Mouse (Mus musculus) neural tube, embryonic 14.5 days (tissue): ENCODE results near the gene Rps27l. TPM values are rescaled to one million over a fixed set of nuclear protein-coding genes. Genes with fewer than 3 reads are reported as not detected.

ENCODE experiments used
- ATAC-seq: fragments of 200-750 bp; cut with Nextera tagmentation; 2 replicates; pipeline ENCODE4 v1.8.0; 2017; ENCODE audit warnings: low read depth, mild to moderate bottlenecking, moderate TSS enrichment, moderate library complexity
- H3K27ac ChIP-seq: fragments of 300-500 bp; sonication (generic); 2 replicates; pipeline ENCODE4 v1.5.1; 2014; ENCODE audit warnings: low read depth, mild to moderate bottlenecking, control low read depth, low read length, moderate library complexity, mixed read lengths
- H3K27me3 ChIP-seq: fragments of 300-500 bp; sonication (generic); 2 replicates; pipeline ENCODE4 v1.6.1; 2014; ENCODE audit warnings: low read length; ENCODE audit not compliant: control insufficient read depth, insufficient read depth
- H3K36me3 ChIP-seq: fragments of 300-500 bp; sonication (generic); 2 replicates; pipeline ENCODE4 v1.6.1; 2014; ENCODE audit warnings: low read length, mixed read lengths; ENCODE audit not compliant: control insufficient read depth, insufficient read depth
- H3K4me1 ChIP-seq: fragments of 300-500 bp; sonication (generic); 2 replicates; pipeline ENCODE4 v1.6.1; 2014; ENCODE audit warnings: low read length; ENCODE audit not compliant: control insufficient read depth, insufficient read depth
- H3K4me2 ChIP-seq: fragments of 300-500 bp; sonication (generic); 2 replicates; pipeline ENCODE4 v1.6.1; 2014; ENCODE audit warnings: mild to moderate bottlenecking, low read depth, low read length, control low read depth
- H3K4me3 ChIP-seq: fragments of 300-500 bp; sonication (generic); 2 replicates; pipeline ENCODE4 v1.5.1; 2014; ENCODE audit warnings: low read depth, low read length, control low read depth, mixed read lengths
- H3K9ac ChIP-seq: fragments of 300-500 bp; sonication (generic); replicated peaks from 2 replicates; pipeline ENCODE4 v1.6.1; 2014; ENCODE audit warnings: low read depth, mild to moderate bottlenecking, control low read depth, low read length, mixed read lengths
- H3K9me3 ChIP-seq: fragments of 300-500 bp; sonication (generic); 2 replicates; pipeline ENCODE4 v1.6.1; 2016; ENCODE audit warnings: low read length; ENCODE audit not compliant: control insufficient read depth
- WGBS: fragments of 180-500 bp; shearing (Covaris S2); extraction: QIAGEN DNeasy Blood & Tissue Kit; methylation state at CpG from one replicate; pipeline ENCODE4 v1.1.7; 2014; 5-methylcytosine and 5-hydroxymethylcytosine counted together
- polyA plus RNA-seq: library from polyadenylated mRNA; unstranded; fragments of >200 nt; fragmentation: Nextera tagmentation; extraction: Ambion mirVana; gene quantifications from 2 replicates; pipeline ENCODE4 v1.2.1, GENCODE M21; 2014

Gene Rps27l
- polyA plus RNA-seq, 1 experiment from 2014 or later = 188 TPM

GRCm38 (mm10) chr9:66918672-66919330 lies 27.1 kb upstream of the Rps27l start:
- Histone ChIP-seq H3K9ac (peak overlapping the region; percentile 89), H3K27ac (peak overlapping the region; percentile 91), H3K4me2 (peak overlapping the region; percentile 63), H3K27me3 (no peaks in the 10 kb centered on the region), H3K36me3 (no peaks in the 10 kb centered on the region), H3K9me3 (no peaks in the 10 kb centered on the region), H3K4me3 (peak overlapping the region; percentile 89), H3K4me1 (peaks cover 5% of the 10 kb centered on the region; the same call in 1 of the 2 replicates)
- WGBS = 2% methylated on average over 27 of the region's 27 CpGs
- no peak for ATAC-seq

GRCm38 (mm10) chr9:66919382-66919971 lies 26.4 kb upstream of the Rps27l start, which contains the start of gene Rab8b:
Rab8b (minus strand) TSS chr9:66919687.
- Histone ChIP-seq H3K4me3 (peak within 1 kb of the TSS; percentile 89), H3K4me1 (peaks cover 5% of the 10 kb centered on the region; the same call in 1 of the 2 replicates), H3K27ac (peak within 1 kb of the TSS; percentile 91), H3K36me3 (no peaks in the 10 kb centered on the region), H3K4me2 (peak within 1 kb of the TSS; percentile 63), H3K27me3 (no peaks in the 10 kb centered on the region), H3K9me3 (no peaks in the 10 kb centered on the region), H3K9ac (peak within 1 kb of the TSS; percentile 89)
- WGBS = under 1% methylated on average over 44 of the region's 49 CpGs
- ATAC-seq = peak; percentile 98

DNA sequence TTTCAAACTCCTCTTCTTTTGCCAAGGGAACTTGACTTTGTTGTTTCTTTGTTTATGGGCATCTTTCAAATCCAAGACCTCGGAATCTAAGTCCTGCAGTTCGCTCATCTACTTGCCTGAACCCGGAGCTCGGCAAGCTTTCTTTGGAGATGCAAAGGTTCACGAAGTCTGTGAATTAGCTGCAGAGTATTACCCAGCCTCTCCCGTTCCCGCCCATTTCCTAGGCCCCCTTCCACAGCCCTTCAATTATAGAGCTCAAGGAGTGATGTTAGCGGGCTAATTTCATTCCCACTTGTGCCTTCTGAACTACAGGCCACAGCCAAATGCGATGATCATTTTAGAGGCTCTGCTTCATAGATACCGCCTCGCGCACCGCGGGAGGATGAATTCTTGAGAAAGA lies 25.9 kb upstream of the Rps27l start:
- H3K27ac ChIP-seq = peak overlapping the region; percentile 70; the same call in 1 of the 2 replicates
- peak overlapping the region; percentile 28; the same call in 1 of the 2 replicates for H3K9ac ChIP-seq
- 0% methylated on average over 14 of the region's 14 CpGs for WGBS
- ATAC-seq = peak; percentile 33; the same call in 1 of the 2 replicates
- H3K4me1 ChIP-seq = peaks cover 5% of the 10 kb centered on the region; the same call in 1 of the 2 replicates
- H3K4me2 ChIP-seq = peak overlapping the region; percentile 63
- no peaks in the 10 kb centered on the region for H3K36me3 ChIP-seq
- peak overlapping the region; percentile 89 for H3K4me3 ChIP-seq
- H3K27me3 ChIP-seq = no peaks in the 10 kb centered on the region
- H3K9me3 ChIP-seq = no peaks in the 10 kb centered on the region

GRCm38 (mm10) chr9:66920488-66921279 lies 25.2 kb upstream of the Rps27l start:
- no peaks in the 10 kb centered on the region for H3K27me3 ChIP-seq
- no peak overlapping the region for H3K4me3 ChIP-seq
- peaks cover 5% of the 10 kb centered on the region; the same call in 1 of the 2 replicates for H3K4me1 ChIP-seq
- H3K9me3 ChIP-seq = no peaks in the 10 kb centered on the region
- peak overlapping the region; percentile 34; the same call in 1 of the 2 replicates for H3K4me2 ChIP-seq
- no peak overlapping the region for H3K27ac ChIP-seq
- WGBS = 3% methylated on average over 6 of the region's 6 CpGs
- no peak for ATAC-seq
- no peaks in the 10 kb centered on the region for H3K36me3 ChIP-seq
- no peak overlapping the region for H3K9ac ChIP-seq

DNA sequence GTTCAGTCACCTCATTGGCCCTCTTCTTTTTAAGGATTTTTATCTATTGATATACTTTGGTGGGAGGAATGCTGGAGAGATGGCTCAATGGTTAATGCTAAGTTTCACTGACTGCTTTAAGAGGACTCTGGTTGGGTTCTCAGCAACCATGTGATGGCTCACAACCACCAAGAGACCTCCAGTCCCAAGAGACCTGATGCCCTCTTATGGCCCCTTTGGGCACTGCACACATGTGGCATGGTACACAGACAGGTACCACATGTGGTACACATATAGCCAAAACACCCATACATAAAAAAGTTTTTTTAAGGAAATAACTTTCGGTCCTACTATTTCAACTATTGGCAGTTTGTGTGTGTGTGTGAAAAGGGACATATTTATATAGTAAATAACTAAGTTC lies 23.8 kb upstream of the Rps27l start:
- no peak overlapping the region for H3K4me3 ChIP-seq
- H3K9me3 ChIP-seq = no peaks in the 10 kb centered on the region
- WGBS = 97% methylated on average over 1 of the region's 1 CpGs
- no peak overlapping the region for H3K4me2 ChIP-seq
- no peak for ATAC-seq
- H3K9ac ChIP-seq = no peak overlapping the region
- no peak overlapping the region for H3K27ac ChIP-seq
- no peaks in the 10 kb centered on the region for H3K36me3 ChIP-seq
- H3K27me3 ChIP-seq = no peaks in the 10 kb centered on the region
- H3K4me1 ChIP-seq = peaks cover 5% of the 10 kb centered on the region; the same call in 1 of the 2 replicates

DNA sequence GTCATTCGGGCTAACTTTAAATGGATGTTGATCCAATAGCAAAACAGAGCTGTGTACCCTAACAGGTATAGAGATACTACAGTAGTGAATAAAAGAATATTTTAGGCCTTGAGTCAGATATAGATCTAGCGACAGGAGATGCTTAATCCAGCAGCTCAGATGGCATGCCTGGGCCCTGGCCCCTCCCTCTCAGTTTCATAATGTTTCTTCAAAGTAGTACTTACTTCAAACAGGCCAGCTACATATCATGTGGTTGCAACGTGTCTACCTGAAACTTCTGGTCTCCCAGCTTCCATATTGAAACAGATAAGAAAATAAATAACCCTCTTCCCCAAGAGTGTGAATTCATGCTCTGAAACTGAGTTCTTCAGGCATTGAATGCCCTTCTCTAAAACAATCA lies 20.0 kb upstream of the Rps27l start:
- Histone ChIP-seq H3K27me3 (no peaks in the 10 kb centered on the region), H3K9me3 (no peaks in the 10 kb centered on the region), H3K4me2 (no peak overlapping the region), H3K4me3 (no peak overlapping the region), H3K27ac (no peak overlapping the region), H3K36me3 (no peaks in the 10 kb centered on the region), H3K4me1 (no peaks in the 10 kb centered on the region), H3K9ac (no peak overlapping the region)
- no peak for ATAC-seq
- whole genome bisulfite sequencing = 81% methylated on average over 3 of the region's 3 CpGs

GRCm38 (mm10) chr9:66927696-66928402 lies 18.0 kb upstream of the Rps27l start:
- ATAC-seq = no peak
- WGBS = 54% methylated on average over 8 of the region's 8 CpGs

DNA sequence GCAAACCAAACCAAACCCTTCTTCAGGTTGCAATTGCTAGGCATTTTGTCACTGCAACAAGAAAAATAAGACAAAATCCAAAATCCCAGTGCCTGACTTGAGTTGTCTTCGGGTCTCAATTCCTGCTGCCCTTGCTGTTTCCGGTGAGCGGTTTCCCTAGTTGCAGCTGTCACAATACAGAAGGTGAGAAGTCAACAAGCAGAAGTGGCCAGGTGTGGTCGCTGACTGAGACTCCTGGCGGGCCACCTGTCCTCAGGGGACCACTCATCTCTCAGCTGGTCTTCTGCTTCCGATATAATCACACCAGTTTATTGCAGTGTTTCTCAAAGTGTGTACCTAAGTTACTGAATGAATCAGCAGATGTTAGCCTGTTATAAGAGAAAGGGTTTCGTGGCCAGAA lies 15.5 kb upstream of the Rps27l start:
- no peak overlapping the region for H3K4me3 ChIP-seq
- peaks cover 6% of the 10 kb centered on the region; the same call in 1 of the 2 replicates for H3K4me1 ChIP-seq
- no peak overlapping the region for H3K27ac ChIP-seq
- no peak for ATAC-seq
- 67% methylated on average over 7 of the region's 7 CpGs for WGBS
- H3K27me3 ChIP-seq = no peaks in the 10 kb centered on the region
- no peak overlapping the region for H3K4me2 ChIP-seq
- no peaks in the 10 kb centered on the region for H3K36me3 ChIP-seq
- no peaks in the 10 kb centered on the region for H3K9me3 ChIP-seq
- H3K9ac ChIP-seq = no peak overlapping the region

More at GRCm38 (mm10) chr9:66927696-66928402, 18.0 kb upstream of the Rps27l start:
- H3K4me2 ChIP-seq = no peak overlapping the region
- no peaks in the 10 kb centered on the region for H3K9me3 ChIP-seq
- no peaks in the 10 kb centered on the region for H3K36me3 ChIP-seq
- no peak overlapping the region for H3K27ac ChIP-seq
- no peak overlapping the region for H3K9ac ChIP-seq
- H3K4me1 ChIP-seq = no peaks in the 10 kb centered on the region
- no peaks in the 10 kb centered on the region for H3K27me3 ChIP-seq
- H3K4me3 ChIP-seq = no peak overlapping the region
